Mouse (Mus musculus) cerebellum, adult 9-10 months (tissue): Measurements from ENCODE around the gene Sdr9c7.
"Not testable (repeated sequence)": the region's sequence is repeated elsewhere in the genome, so short reads cannot be mapped to it uniquely, and the experiment has no call there.

Experiments
- DNase-seq: peaks from one replicate; pipeline ENCODE4 v3.0.0; 2022

Gene Sdr9c7

GRCm38 (mm10) chr10:127898218-127898617, at the start of gene Sdr9c7:
Gene Sdr9c7 (plus strand): TSS chr10:127898518.
- no peak for DNase-seq

GRCm38 (mm10) chr10:127849628-127850027, 48.7 kb upstream of the Sdr9c7 start, which contains the start of gene Rdh19:
Gene Rdh19 (plus strand): TSS chr10:127849928.
- DNase-seq, result no peak

GRCm38 (mm10) chr10:127856376-127856775, 41.9 kb upstream of the Sdr9c7 start:
- peak; percentile 65 for DNase-seq

- DNase-seq, result no peak
Observed at GRCm38 (mm10) chr10:127864931-127865330, 33.4 kb upstream of the Sdr9c7 start.

- DNase-seq, result no peak
Observed at GRCm38 (mm10) chr10:127866232-127866631, 32.1 kb upstream of the Sdr9c7 start, which contains the start of gene Rdh16f2. Gene Rdh16f2 (plus strand): TSS chr10:127866474.

GRCm38 (mm10) chr10:127872484-127872883, 25.8 kb upstream of the Sdr9c7 start:
- DNase-seq, result no peak

- no peak for DNase-seq
Observed at GRCm38 (mm10) chr10:127877681-127878080, 20.6 kb upstream of the Sdr9c7 start.

- no peak for DNase-seq
Observed at GRCm38 (mm10) chr10:127878262-127879057, 19.9 kb upstream of the Sdr9c7 start.

GRCm38 (mm10) chr10:127879155-127879688, 19.1 kb upstream of the Sdr9c7 start:
- no peak for DNase-seq

- no peak for DNase-seq
Observed at GRCm38 (mm10) chr10:127881041-127881440, 17.3 kb upstream of the Sdr9c7 start.

GRCm38 (mm10) chr10:127886551-127886950, 11.8 kb upstream of the Sdr9c7 start:
- DNase-seq, result no peak

GRCm38 (mm10) chr10:127886971-127887370, 11.3 kb upstream of the Sdr9c7 start:
- DNase-seq, result no peak

- no peak for DNase-seq
Observed at GRCm38 (mm10) chr10:127888605-127889004, 9.7 kb upstream of the Sdr9c7 start, which contains the start of gene Rdh7. Gene Rdh7 (minus strand): TSS chr10:127888817.

GRCm38 (mm10) chr10:127891481-127891880, 6.8 kb upstream of the Sdr9c7 start:
- no peak for DNase-seq

- DNase-seq, result not testable (repeated sequence)
Observed at GRCm38 (mm10) chr10:127893163-127894022, 4.9 kb upstream of the Sdr9c7 start.

GRCm38 (mm10) chr10:127896705-127897104, 1.6 kb upstream of the Sdr9c7 start:
- no peak for DNase-seq

- no peak for DNase-seq
Observed at GRCm38 (mm10) chr10:127897506-127897905, 812 bp upstream of the Sdr9c7 start.

GRCm38 (mm10) chr10:127899783-127900182, 1.5 kb downstream of the Sdr9c7 start:
- no peak for DNase-seq

GRCm38 (mm10) chr10:127901751-127902150, 3.4 kb downstream of the Sdr9c7 start:
- DNase-seq, result no peak

- no peak for DNase-seq
Observed at GRCm38 (mm10) chr10:127903116-127903515, 4.8 kb downstream of the Sdr9c7 start.

GRCm38 (mm10) chr10:127904718-127905446, 6.6 kb downstream of the Sdr9c7 start:
- DNase-seq, result no peak

- DNase-seq, result no peak
Observed at GRCm38 (mm10) chr10:127906138-127906537, 7.8 kb downstream of the Sdr9c7 start.
